Mouse (Mus musculus): ENCODE measurements at regions not wholly inside any gene's neighbourhood (a gene's known extent, or its start where the extent isn't known, plus 50 kb on each side); places are given as distances from the start of the nearest gene placed in this dataset.

DNA sequence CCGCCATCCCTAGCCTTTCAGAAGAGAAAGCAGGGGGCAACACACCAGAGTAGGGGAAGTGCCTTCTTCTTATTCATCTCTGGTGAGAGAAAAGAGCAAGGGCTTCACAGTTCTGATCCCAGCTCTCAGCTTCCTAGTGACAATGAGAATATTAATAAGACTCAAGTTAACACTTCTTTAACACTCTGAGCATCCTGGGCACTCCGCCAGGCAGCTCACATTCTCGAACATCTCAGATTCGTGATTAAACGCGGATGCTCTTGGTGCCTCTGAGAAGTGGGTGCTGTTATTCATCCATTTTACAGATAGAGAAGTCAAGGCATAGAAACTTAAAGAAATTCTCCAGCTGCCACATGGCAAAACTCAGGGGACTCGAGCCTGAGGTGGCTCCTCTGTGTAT is 237.1 kb downstream of the Rps15a start:
- no peak for DNase-seq (ENCODE audit: low spot score)

DNA sequence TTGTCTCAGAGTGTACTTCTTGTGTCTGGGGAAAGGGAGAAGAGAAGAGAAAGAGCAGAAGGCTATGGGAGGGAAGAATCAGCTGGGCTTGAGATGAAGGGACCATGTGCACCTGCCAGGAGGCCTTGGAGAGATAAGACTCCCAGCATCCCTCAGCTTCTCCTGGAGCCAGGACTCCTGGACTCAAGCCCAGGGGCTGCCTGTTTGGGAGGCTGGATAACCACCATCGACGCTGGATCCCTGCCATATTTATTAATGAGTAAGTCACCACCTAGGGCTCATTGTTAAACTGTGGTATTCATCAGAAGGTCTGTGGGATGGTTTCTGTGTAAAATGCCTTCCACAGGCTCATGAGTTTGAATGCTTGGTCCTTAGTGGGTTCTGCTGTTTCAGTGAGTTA is 240.7 kb downstream of the Rps15a start:
- DNase-seq (ENCODE audit: low spot score): no peak

DNA sequence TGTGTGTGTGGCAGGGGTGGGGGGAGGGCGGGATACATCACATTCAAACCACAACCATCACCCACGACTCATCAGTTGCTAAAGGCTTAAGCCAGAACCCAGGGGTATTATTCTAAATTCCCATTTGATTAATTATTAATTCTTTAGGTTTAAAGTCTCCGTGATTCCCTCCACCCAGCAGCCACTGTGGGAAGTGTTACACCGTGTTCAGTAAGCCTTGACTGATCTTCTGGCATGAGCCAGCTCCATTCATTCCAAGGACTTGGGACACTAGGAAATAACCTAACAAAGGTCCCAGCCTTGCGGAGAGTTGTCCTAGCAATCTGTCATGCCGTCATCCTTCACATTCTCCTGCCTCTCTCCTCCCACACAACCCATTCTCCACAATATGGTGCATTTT is 256.6 kb downstream of the Rps15a start:
- DNase-seq (ENCODE audit: low spot score): no peak

DNA sequence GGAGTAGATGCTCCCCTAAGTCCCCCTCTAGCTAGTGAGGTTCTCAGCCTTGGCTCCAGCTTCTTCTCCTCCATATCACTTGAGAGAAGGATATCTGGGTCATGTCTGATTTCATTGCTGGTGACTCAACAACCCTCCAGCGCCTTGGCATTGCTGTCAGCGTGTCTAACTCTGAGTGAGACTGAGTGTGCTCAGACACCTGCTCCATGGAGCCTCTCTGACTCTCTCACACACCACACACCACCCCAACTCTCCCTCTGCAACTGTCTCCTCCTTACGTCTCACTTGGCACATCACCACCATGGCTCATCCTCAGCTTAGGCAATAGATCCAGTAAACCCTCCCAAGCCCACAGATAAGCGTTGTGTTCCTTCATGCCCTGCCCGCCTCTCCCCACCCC is 260.0 kb downstream of the Rps15a start:
- DNase-seq (ENCODE audit: low spot score): no peak

DNA sequence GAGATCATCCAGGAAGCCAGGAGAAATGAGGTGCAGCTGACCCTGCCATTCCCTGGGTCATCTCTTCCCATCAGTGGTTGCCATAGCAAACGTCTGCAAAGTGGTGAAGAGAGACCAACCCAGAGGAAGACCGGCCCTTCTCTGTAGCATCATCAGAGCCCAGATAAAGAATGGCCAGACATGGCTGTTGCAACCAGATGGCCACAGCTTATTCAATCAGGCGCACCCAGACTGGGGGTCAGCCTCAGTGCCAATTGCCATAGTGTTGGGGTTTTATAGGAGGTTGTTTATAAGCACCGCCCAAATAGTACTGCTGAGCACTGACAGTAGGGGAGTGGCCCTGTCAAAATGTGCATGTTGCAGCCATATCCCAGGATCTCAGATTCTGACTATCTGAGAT is 262.3 kb downstream of the Rps15a start:
- DNase-seq (ENCODE audit: low spot score): no peak

DNA sequence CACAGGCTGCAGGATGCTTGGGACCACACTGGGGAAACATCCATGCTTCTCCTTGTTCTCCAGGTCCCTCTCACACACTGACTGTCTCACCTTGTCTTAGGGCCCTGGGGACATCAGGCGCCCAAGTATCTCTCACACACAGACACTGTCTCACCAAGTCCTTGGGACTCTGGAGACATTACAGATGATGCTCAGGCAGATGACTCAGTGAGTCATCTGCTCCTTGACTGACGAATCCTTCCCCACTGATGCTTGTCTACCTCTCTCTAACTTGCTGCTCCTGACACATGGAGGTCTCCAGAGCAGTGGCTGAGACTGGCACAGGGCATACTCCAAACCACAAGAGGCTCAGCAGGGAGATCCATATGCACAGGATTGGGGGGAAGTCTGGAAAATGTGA is 263.1 kb downstream of the Rps15a start:
- DNase-seq (ENCODE audit: low spot score): no peak

DNA sequence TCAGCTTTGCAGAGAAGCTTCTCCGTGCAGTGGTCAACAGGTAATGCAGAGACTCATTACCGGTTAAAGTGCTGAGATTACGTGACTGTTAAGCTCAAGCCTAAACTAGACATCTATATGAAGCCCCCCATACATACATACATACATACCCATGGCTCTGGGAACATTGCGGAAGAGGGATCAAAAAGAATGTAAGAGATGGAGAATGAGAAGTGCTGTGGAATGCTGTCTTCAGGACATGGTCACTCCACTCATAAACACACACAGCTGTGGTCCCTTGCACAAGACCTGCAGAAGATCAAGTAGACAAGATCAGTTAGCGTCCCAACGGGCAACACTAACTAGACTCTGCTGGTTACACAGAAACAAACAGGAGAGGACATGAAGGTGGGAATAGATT is 265.2 kb downstream of the Rps15a start:
- no peak for DNase-seq (ENCODE audit: low spot score)

DNA sequence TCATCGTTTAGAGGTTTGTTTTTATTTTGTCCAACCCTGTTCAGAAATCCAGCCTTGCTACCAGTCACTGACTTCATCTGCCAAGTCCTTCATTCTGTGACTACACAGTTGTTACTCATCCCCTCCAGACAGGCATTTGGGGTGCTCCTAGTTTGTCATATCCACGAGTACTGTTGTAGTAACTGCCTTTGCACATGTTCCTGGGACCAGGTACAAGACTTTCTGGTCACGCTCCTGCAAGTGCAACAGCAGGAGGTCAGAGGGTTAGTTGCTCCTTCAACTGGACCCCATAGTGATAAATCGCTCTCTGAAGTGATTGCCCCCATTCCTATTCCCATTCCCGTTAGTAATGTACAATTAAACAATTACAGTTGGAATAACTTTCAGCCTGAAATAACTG is 269.9 kb downstream of the Rps15a start:
- no peak for DNase-seq (ENCODE audit: low spot score)

DNA sequence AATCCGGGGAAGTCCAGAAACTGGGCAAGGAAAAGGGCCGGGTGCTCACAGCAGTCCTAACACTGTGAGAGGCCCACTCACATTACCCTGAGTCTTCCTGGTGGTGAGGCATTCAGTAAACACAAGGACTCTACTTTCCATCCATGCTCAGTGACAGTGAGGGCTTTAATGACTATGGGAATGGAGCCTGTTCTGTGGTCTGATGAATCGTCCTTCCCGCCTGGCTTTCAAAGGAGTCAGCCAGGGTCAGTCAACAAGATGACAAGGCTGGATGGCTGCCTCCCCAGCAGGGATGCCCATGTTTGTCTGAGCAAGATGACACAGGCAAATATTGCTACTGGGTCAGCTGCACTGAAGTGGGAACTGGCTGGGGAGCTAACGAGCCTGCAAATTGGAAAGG is 273.2 kb downstream of the Rps15a start:
- DNase-seq (ENCODE audit: low spot score): no peak

DNA sequence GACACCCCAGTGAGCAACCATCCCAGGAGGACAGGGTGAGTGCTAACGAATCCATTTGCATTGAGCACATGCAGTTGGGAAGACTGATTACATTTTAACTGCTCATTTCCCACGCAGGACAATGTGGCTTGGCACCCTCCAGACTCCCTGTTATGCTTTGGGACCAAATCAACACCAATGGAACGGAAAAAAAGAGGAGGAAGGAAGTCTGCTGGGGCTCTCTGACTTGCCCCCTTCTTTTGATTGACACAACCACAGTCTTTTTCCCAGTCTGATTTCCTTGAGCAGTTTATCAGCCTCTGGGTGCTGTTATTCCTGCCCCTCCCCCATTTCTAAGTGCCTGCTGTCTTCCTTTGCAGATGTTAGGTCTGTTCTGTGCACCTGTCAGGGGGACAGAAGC is 321.0 kb downstream of the Rps15a start:
- DNase-seq (ENCODE audit: low spot score): no peak

DNA sequence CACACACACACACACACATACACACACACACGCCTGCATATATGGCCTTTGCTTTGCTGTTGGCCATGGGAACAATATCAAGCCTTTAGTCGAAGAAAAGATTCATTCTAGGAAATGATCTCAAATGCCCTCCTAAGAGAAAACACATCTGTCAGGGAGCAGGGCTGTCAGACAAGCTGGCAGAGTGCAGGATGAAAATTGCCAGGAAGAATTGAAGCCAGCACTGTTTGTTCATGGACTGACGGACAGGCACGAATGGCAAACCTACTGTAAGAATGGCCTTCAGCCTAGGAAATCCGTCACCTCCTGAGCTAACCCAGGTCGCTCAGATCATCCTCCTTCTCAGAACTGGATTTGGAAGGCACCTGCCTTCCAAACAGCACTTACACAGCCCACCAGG is 322.0 kb downstream of the Rps15a start:
- no peak for DNase-seq (ENCODE audit: low spot score)

DNA sequence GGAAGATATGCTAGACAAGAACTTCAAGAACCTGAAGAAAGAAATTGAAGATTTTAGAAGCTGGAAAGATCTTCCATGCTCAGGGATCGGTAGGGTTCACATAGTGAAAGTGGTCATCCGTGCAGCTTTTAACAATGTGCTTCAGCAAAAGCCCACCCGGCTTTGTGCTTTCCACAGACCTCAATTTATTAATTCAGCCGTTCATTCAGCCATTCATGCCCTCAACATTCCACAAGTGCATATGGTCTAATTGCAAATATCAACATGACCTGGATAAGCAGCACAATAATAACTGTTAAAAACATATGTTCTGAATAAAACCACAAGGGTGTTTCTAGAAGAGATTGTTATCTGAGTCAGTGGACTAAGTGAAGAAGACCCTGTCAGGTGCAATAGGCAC is 323.5 kb downstream of the Rps15a start:
- no peak for DNase-seq (ENCODE audit: low spot score)

DNA sequence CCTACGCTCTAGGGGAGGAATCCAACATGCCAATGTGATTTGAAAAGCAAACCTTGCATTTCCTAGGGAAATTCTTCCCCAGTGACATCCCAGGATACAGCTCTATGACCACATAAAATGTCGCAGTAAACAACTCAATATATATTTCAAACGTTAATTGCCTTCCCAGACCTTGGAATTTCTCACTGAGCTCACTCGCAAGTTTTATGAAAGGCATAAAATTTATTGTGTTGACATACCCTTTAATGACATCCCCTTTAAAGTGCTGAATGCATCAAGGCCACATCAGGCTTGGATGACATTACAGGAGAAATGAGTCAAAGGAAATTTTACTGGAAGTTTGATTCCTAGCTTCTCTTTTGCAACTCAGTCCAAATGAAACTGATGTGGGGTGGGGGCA is 337.0 kb downstream of the Rps15a start:
- no peak for DNase-seq (ENCODE audit: low spot score)

DNA sequence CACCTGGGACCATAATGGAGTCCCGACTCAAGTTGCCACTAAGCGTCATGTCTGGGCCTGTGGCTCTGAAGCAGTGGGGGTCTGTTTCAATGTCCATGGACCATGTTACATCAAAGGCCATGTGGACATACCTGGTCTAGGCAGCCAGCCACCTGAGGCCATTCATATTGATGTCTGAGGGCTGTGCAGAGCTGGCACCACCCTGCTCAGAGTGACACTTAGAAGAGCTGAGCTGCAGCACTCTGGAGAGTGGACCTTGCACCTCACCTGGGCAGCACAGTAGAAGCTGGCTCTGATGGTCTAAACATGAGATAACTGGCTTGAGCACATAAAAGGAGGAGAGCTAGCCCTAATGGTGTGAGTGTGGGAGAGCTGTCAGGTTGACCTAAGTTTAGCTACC is 338.1 kb downstream of the Rps15a start:
- DNase-seq (ENCODE audit: low spot score): no peak

DNA sequence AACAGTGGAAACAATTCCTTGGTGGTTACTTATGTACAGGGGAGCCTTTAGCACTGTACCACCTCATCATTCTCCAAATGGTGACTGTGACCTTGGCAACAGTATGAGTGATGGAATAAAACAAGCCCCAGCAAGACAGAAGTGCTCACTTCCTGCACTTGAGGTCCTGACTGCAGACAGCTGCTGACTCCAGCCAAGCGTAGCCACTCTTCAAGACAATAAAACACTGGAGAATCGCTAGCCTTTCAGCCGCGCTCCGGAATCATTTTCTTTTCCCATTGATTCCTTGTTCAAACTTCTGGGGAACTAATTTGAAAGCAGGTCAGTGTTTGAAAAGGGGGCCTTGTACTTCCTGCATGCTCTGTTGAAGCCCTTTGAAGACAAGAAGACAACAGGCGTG is 344.2 kb downstream of the Rps15a start:
- no peak for DNase-seq (ENCODE audit: low spot score)

DNA sequence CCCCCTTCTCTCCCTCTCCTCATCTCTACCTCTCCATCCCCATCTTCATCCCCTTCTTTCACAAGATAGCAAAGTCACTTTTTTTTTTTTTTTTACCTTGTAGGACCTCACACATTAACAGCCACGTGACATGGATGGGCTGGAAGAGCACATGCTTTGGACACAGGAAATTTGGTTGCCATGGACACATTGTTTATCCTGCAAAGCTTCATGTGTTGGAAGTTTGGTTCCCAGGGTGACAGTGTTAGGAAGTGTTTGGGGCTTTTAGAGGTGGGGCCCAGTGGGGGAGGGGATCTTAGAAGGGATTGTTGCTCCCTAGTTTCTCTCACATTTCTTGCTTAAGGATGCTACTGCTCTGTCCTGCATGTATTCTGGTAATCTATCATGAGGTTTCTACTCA is 356.5 kb downstream of the Rps15a start:
- DNase-seq (ENCODE audit: low spot score): no peak

DNA sequence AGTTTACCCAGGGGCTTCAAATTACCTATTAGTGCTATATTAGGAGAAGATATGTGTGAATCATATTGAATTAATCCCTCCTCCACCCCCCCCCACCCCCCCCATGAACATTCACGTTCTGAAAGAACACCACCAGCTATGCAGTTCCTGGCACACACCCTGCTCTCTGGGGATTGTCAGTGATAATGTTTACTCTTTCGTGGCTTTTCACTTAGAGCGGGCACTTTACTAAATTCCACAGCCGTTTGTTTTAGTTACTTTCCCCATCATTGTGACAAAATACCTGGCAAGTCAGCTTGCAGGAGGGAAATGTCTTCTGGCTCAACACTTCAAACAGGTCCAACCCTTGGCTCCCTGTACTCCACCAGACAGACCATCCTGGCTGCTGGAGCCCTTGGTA is 359.0 kb downstream of the Rps15a start:
- no peak for DNase-seq (ENCODE audit: low spot score)

DNA sequence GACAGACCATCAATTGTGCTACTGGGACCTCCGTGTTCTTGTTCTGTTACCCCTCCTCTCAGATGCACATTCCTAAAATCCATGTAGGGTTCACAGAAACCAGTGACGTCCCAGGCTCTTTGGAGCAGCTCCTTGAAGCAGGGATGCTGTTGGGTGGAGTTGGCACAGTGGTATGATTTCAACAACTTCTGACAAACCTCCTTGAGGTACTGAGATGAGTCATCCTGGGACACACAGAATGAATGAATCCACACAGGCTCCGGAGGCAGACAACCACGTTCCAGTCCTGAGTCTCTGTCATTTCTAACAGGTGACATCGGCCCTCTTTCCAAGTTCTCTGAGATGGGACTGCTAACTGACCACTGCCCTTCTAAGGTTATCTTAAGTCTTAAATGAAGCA is 360.2 kb downstream of the Rps15a start:
- no peak for DNase-seq (ENCODE audit: low spot score)

DNA sequence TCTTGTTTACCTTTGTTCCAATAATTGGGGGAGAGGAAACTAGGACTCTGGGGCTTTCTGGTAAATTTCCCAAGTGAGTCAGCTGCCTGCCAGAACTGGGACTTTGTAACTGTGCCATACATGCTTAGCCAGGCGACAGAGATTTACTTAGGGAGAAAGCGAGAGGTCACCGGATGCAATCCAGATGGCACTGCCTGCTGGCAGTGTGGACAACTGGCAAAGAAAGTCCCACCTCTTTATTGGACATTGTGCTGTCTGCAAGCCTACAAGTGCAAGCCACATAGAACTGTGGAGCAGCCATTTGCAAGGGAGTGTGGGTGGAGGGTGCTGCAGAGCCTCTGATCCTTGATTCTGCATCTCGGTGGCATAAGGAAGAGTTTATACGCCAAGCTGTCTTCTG is 362.7 kb downstream of the Rps15a start:
- no peak for DNase-seq (ENCODE audit: low spot score)

DNA sequence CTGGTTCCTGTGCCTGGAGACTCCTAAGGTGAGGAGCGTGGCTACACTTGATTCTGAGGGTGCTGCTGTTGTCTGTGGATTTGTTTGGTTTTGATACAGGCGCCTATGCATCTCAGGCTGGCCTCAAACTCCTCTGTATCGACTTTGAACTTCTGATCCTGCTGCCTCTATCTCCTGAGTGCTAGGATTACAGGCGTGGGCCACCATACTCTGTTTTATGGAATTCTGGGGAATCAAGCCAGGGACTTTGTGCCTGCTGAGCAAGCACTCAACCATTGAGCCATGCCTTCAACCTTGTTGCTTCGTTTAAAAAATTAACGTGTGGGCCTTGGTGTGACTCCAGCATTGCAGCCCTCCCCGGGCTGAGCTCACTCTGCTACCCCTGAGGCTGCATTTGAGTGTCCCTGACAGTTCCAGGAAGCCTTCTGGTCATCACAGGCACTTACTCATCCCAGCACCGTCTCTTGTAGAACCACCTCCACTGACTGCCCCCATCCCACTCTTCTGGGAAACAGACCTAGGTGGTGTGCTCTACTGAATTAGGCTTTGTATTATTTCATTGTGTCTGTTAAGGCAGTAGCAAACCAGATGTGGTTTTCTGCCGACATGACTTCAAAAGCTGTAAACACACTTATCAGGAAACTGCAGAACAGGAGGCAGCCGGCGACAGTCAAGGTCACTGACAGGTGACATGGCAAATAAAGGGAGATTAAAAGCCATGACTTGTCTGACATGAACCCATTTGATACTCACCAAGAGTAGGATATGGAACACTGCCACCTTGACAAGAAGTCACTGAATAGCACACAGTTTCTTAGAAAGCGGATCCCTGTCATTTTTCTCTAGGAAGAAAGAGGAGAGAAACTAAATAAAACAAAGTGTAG is 363.4 kb downstream of the Rps15a start:
- DNase-seq (ENCODE audit: low spot score): no peak

DNA sequence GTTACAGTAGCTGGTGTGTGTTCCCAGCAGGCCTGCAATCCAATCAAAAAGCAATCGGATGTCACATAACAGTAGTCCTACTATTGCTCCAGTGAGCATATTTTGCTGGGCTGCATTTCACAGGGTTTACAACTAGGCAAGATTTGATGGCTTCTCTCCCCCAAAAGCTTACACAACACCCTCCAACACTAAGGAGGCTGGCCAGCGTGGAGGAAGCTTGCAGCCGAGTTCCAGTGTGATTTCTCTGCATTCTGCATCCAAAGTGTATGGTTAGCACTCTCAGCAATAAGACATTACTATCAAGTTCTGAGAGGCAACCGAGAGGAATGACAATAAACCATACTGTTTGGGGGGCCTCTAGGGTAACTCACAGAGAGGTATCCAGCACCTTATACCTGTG is 367.2 kb downstream of the Xylt1 start:
- DNase-seq (ENCODE audit: low spot score): no peak

DNA sequence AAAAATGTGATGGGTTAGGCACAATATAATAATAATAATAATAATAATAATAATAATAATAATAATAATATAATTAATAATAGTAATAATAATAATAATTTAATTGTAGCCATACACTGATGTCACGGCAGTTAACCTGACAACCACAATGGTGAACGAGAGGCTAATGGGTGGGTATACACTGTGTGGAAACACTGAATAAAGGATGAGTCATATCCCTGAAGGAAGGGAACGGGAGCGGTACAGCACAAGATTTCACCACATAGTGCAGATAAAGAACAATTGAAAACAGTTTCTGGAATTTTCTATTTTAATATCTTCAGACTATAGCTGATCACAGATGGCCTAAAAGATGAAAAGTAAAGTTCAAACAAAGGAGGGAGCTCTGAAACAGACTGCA is 365.6 kb downstream of the Xylt1 start:
- DNase-seq (ENCODE audit: low spot score): no peak

DNA sequence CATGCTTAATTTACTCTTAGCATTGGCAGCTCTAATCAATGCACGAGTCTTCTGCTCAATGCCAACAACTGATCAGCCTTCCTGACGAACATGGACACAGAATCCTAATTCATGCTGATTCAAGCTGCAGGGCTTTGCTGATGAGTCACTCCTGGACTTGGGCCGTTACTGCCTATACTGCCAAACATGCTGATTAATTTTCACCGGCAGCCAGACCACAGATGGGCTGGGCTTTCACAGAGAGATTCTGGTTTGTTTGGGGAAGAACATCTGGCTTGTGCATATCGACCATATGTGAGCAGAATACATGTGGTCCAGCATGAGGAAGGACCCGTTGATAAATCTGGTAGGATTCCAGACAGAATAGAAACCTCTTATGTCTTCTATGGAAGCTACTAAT is 358.9 kb downstream of the Xylt1 start:
- no peak for DNase-seq (ENCODE audit: low spot score)

DNA sequence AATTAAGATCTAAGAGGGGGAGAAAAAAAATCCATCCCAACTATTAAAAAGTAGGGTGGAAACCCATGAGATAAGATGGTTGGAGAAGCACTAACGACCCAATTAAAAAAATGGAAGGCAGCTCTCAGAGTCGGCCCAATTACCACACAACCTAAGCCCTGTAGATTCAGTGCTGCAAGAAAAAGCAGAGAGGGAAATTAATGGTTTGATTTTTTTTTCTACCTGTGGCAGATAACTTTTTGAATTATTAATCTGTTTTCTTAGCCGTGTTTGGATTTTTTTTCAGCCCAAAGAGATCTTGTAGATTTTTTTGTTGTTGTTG is 354.9 kb downstream of the Xylt1 start:
- DNase-seq (ENCODE audit: low spot score): no peak
